Mouse (Mus musculus) stomach, postnatal 0 days (tissue): ENCODE data around the gene Cenpl.

Experiments used
- CTCF ChIP-seq: IDR thresholded peaks from 2 replicates; pipeline ENCODE4 v1.5.1; 2016; ENCODE audit warnings: antibody characterized with exemption, low read depth, mild to moderate bottlenecking, moderate library complexity
- EP300 ChIP-seq: optimal IDR thresholded peaks from 2 replicates; pipeline ENCODE3; 2016; ENCODE audit warnings: antibody characterized with exemption

GRCm38 (mm10) chr1:161103842-161104241 lies 33.3 kb downstream of the Cenpl start:
- TF ChIP-seq CTCF (no peak), EP300 (no peak)
